Mouse (Mus musculus): Measurements from ENCODE around the gene Gpr156. TPM values are rescaled to one million over a fixed set of nuclear protein-coding genes. Genes with fewer than 3 reads are reported as not detected.
A peak's percentile ranks its signal among the peaks of the same experiment; 100 is the strongest.
"Not testable (repeated sequence)": the region's sequence is repeated elsewhere in the genome, so short reads cannot be mapped to it uniquely, and the experiment has no call there.

The Gpr156 gene
- polyA plus RNA-seq, 1 experiment from 2014 or later: 0.18 TPM

DNA sequence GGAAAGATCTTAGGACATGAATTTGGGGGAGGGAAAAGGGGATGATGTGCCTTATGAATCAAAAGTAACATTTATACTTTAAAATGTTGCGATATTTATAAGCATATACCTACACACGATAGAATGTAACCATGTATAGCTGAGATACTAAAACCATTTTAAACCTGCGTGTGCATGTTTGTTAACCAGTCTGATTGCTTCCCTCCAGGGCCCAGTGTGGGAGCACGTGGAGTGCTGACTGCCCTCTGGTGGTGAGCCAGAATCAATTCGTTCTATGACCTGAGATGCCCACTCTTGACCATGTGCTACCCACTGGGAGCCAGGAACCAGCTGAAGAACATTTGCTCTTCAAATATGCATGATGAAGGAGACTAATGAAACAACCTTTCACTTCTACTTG is 30.9 kb downstream of the Gpr156 start:
- Histone ChIP-seq H3K27ac (ENCODE audit: low read length) (no peak overlapping the region), H3K9ac (ENCODE audit: low read length) (no peak overlapping the region), H3K4me1 (ENCODE audit: control insufficient read depth, insufficient read depth, low read length) (no peaks in the 10 kb centered on the region), H3K36me3 (ENCODE audit: control insufficient read depth, insufficient read depth) (no peaks in the 10 kb centered on the region), H3K4me3 (ENCODE audit: low read length) (no peak overlapping the region), H3K9me3 (replicated peaks; ENCODE audit: control insufficient read depth, low read length) (no peaks in the 10 kb centered on the region), H3K27me3 (ENCODE audit: control insufficient read depth, insufficient read depth, low read length) (no peaks in the 10 kb centered on the region), H3K4me2 (ENCODE audit: low read depth, low read length) (no peak overlapping the region)
- WGBS: 24% methylated on average over 5 of the region's 5 CpGs
- peak; percentile 58; the same call in 1 of the 2 replicates for ATAC-seq (replicated peaks; ENCODE audit: extremely low read depth, insufficient read depth, low FRiP score)

DNA sequence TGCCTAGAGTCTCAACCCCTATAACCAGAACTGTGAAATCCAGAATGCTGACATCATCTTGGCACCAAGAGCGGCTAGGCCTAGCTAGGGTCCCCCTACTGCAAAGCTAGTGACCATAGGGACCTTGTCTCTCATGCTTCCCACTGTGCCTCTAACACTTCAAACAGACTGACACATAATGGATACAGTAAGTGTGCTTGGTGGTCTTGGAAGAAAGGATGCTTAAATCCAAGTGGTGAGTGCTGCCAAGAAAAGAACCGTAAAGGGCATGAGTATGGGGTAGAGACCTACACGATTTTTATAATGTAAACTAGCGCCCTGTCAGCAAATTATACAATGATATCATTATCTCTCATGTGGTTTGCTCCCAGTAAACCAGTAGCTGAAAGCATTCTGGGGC is 32.1 kb downstream of the Gpr156 start:
- H3K9me3 ChIP-seq (replicated peaks; ENCODE audit: control insufficient read depth, low read length): no peaks in the 10 kb centered on the region
- WGBS: 81% methylated on average over 4 of the region's 4 CpGs
- no peak overlapping the region for H3K4me2 ChIP-seq (ENCODE audit: low read depth, low read length)
- H3K9ac ChIP-seq (ENCODE audit: low read length): no peak overlapping the region
- H3K4me1 ChIP-seq (ENCODE audit: control insufficient read depth, insufficient read depth, low read length): no peaks in the 10 kb centered on the region
- no peaks in the 10 kb centered on the region for H3K27me3 ChIP-seq (ENCODE audit: control insufficient read depth, insufficient read depth, low read length)
- no peak overlapping the region for H3K4me3 ChIP-seq (ENCODE audit: low read length)
- no peak overlapping the region for H3K27ac ChIP-seq (ENCODE audit: low read length)
- no peak for ATAC-seq (replicated peaks; ENCODE audit: extremely low read depth, insufficient read depth, low FRiP score)
- H3K36me3 ChIP-seq (ENCODE audit: control insufficient read depth, insufficient read depth): no peaks in the 10 kb centered on the region

- Histone ChIP-seq H3K36me3 (ENCODE audit: control insufficient read depth, insufficient read depth) (no peaks in the 10 kb centered on the region), H3K4me2 (ENCODE audit: low read depth, low read length) (no peak overlapping the region), H3K4me1 (ENCODE audit: control insufficient read depth, insufficient read depth, low read length) (no peaks in the 10 kb centered on the region), H3K9me3 (replicated peaks; ENCODE audit: control insufficient read depth, low read length) (no peaks in the 10 kb centered on the region), H3K27me3 (ENCODE audit: control insufficient read depth, insufficient read depth, low read length) (no peaks in the 10 kb centered on the region), H3K4me3 (ENCODE audit: low read length) (no peak overlapping the region), H3K27ac (ENCODE audit: low read length) (no peak overlapping the region), H3K9ac (ENCODE audit: low read length) (no peak overlapping the region)
- ATAC-seq (replicated peaks; ENCODE audit: extremely low read depth, insufficient read depth, low FRiP score): no peak
Measured at GRCm38 (mm10) chr16:37951171-37951570, 34.9 kb downstream of the Gpr156 start.

DNA sequence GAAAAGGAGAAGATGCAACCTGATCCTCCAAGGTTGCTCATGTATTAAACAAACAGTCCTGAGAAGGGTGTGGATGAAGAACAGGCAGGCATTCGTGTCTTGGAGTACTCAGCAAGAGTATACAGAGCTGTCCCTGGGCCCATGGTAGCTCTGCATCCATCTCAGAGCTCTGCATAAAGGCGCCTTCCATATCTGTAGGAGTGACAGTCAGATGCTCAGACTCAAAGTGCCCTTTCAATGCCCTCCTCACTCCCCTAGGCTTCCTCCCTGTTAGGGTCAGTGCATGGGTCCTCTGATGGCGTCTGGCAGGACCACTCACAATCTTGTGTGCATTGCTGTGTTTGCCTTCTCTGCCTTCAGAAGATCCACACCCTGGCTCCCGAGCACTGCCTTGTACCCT is 36.9 kb downstream of the Gpr156 start:
- H3K27ac ChIP-seq (ENCODE audit: low read length): no peak overlapping the region
- H3K4me1 ChIP-seq (ENCODE audit: control insufficient read depth, insufficient read depth, low read length): no peaks in the 10 kb centered on the region
- H3K27me3 ChIP-seq (ENCODE audit: control insufficient read depth, insufficient read depth, low read length): no peaks in the 10 kb centered on the region
- H3K36me3 ChIP-seq (ENCODE audit: control insufficient read depth, insufficient read depth): no peaks in the 10 kb centered on the region
- no peak overlapping the region for H3K9ac ChIP-seq (ENCODE audit: low read length)
- no peak overlapping the region for H3K4me3 ChIP-seq (ENCODE audit: low read length)
- H3K9me3 ChIP-seq (replicated peaks; ENCODE audit: control insufficient read depth, low read length): no peaks in the 10 kb centered on the region
- H3K4me2 ChIP-seq (ENCODE audit: low read depth, low read length): no peak overlapping the region
- no peak for ATAC-seq (replicated peaks; ENCODE audit: extremely low read depth, insufficient read depth, low FRiP score)
- WGBS: 69% methylated on average over 4 of the region's 4 CpGs

GRCm38 (mm10) chr16:37953991-37954942 is 38.0 kb downstream of the Gpr156 start:
- Histone ChIP-seq H3K4me1 (ENCODE audit: control insufficient read depth, insufficient read depth, low read length) (no peaks in the 10 kb centered on the region), H3K36me3 (ENCODE audit: control insufficient read depth, insufficient read depth) (no peaks in the 10 kb centered on the region), H3K27me3 (ENCODE audit: control insufficient read depth, insufficient read depth, low read length) (no peaks in the 10 kb centered on the region), H3K9me3 (replicated peaks; ENCODE audit: control insufficient read depth, low read length) (no peaks in the 10 kb centered on the region), H3K9ac (ENCODE audit: low read length) (no peak overlapping the region), H3K4me2 (ENCODE audit: low read depth, low read length) (no peak overlapping the region), H3K4me3 (ENCODE audit: low read length) (no peak overlapping the region), H3K27ac (ENCODE audit: low read length) (no peak overlapping the region)
- 77% methylated on average over 12 of the region's 12 CpGs for WGBS
- ATAC-seq (replicated peaks; ENCODE audit: extremely low read depth, insufficient read depth, low FRiP score): no peak

- Histone ChIP-seq H3K9ac (ENCODE audit: low read length) (no peak overlapping the region), H3K27ac (ENCODE audit: low read length) (no peak overlapping the region), H3K4me2 (ENCODE audit: low read depth, low read length) (no peak overlapping the region), H3K9me3 (replicated peaks; ENCODE audit: control insufficient read depth, low read length) (no peaks in the 10 kb centered on the region), H3K4me3 (ENCODE audit: low read length) (no peak overlapping the region), H3K27me3 (ENCODE audit: control insufficient read depth, insufficient read depth, low read length) (no peaks in the 10 kb centered on the region), H3K36me3 (ENCODE audit: control insufficient read depth, insufficient read depth) (no peaks in the 10 kb centered on the region), H3K4me1 (ENCODE audit: control insufficient read depth, insufficient read depth, low read length) (no peaks in the 10 kb centered on the region)
- WGBS: 72% methylated on average over 13 of the region's 13 CpGs
- no peak for ATAC-seq (replicated peaks; ENCODE audit: extremely low read depth, insufficient read depth, low FRiP score)
Measured at GRCm38 (mm10) chr16:37955336-37955917, 39.1 kb downstream of the Gpr156 start.

DNA sequence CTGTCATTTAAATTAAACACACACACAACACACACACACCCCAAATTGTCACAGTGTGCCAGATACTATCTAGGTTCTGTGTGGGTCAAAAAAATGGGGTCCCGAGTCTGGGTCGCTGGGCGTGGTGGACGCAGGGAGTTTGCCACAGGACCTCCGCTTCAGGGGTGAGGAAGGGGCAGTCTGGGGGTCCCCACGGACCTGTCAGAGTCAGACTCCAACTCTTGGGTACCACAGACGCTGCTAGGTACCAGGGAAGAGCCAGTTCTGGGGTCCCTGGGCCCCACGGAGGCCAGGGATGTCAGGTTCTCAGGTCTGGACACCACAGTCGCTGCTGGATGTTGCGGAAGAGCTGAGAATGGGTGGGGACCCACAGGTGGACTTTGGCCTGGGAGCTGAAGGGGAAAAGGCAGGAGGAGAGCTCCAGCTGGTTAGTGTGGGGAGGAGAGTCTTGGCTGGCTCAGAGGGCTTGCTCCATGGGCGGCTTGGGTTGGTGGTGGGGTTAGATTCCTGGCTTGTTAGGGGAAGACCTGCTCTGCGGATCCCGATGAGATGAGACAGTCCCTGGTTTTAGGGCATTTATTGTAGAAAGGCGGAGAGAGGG is 39.9 kb downstream of the Gpr156 start:
- no peak for ATAC-seq (replicated peaks; ENCODE audit: extremely low read depth, insufficient read depth, low FRiP score)
- Histone ChIP-seq H3K4me1 (ENCODE audit: control insufficient read depth, insufficient read depth, low read length) (no peaks in the 10 kb centered on the region), H3K9me3 (replicated peaks; ENCODE audit: control insufficient read depth, low read length) (no peaks in the 10 kb centered on the region), H3K27me3 (ENCODE audit: control insufficient read depth, insufficient read depth, low read length) (no peaks in the 10 kb centered on the region), H3K4me2 (ENCODE audit: low read depth, low read length) (no peak overlapping the region), H3K9ac (ENCODE audit: low read length) (no peak overlapping the region), H3K27ac (ENCODE audit: low read length) (no peak overlapping the region), H3K36me3 (ENCODE audit: control insufficient read depth, insufficient read depth) (no peaks in the 10 kb centered on the region), H3K4me3 (ENCODE audit: low read length) (no peak overlapping the region)
- 88% methylated on average over 14 of the region's 14 CpGs for WGBS

GRCm38 (mm10) chr16:37956751-37957150 is 40.5 kb downstream of the Gpr156 start:
- Histone ChIP-seq H3K27ac (ENCODE audit: low read length) (no peak overlapping the region), H3K4me2 (ENCODE audit: low read depth, low read length) (no peak overlapping the region), H3K9me3 (replicated peaks; ENCODE audit: control insufficient read depth, low read length) (no peaks in the 10 kb centered on the region), H3K9ac (ENCODE audit: low read length) (no peak overlapping the region), H3K4me1 (ENCODE audit: control insufficient read depth, insufficient read depth, low read length) (no peaks in the 10 kb centered on the region), H3K4me3 (ENCODE audit: low read length) (no peak overlapping the region), H3K27me3 (ENCODE audit: control insufficient read depth, insufficient read depth, low read length) (no peaks in the 10 kb centered on the region), H3K36me3 (ENCODE audit: control insufficient read depth, insufficient read depth) (no peaks in the 10 kb centered on the region)
- 42% methylated on average over 4 of the region's 4 CpGs for WGBS
- ATAC-seq (replicated peaks; ENCODE audit: extremely low read depth, insufficient read depth, low FRiP score): no peak

- not testable (repeated sequence) for ATAC-seq (replicated peaks; ENCODE audit: extremely low read depth, insufficient read depth, low FRiP score); H3K27ac ChIP-seq (ENCODE audit: low read length); H3K4me2 ChIP-seq (ENCODE audit: low read depth, low read length); H3K36me3 ChIP-seq (ENCODE audit: control insufficient read depth, insufficient read depth); H3K27me3 ChIP-seq (ENCODE audit: control insufficient read depth, insufficient read depth, low read length); H3K4me1 ChIP-seq (ENCODE audit: control insufficient read depth, insufficient read depth, low read length); H3K4me3 ChIP-seq (ENCODE audit: low read length); H3K9ac ChIP-seq (ENCODE audit: low read length); H3K9me3 ChIP-seq (replicated peaks; ENCODE audit: control insufficient read depth, low read length)
- 72% methylated on average over 4 of the region's 4 CpGs for WGBS
Measured at GRCm38 (mm10) chr16:37962696-37963095, 46.4 kb downstream of the Gpr156 start.
